8 mouse cellular contexts compared by ENCODE assay signal in genomic region chrX:71816401-71816857, GRCm38 (mm10). TPM values are rescaled to one million over a fixed set of nuclear protein-coding genes. Genes with fewer than 3 reads are reported as not detected.
DNase-seq lines count a peak whose midpoint lies in the region; ATAC-seq lines count a peak whose summit lies in the region.

No protein-coding gene starts in this region.

- ATAC-seq in inflammation-experienced regulatory T-cells, adult 6 months: peak; percentile 91
- peak; percentile 92 for ATAC-seq in megakaryocyte-erythroid progenitor cell, adult 5-6 weeks (replicated peaks; ENCODE audit: low FRiP score, low TSS enrichment, poor library complexity, severe bottlenecking)

- intact Hi-C loops in gastrocnemius, postnatal 14 days (cut with DNase I; ENCODE audit: low total_unique reads): no loop called here
- intact Hi-C loops in left cerebral cortex, postnatal 10 days (cut with DNase I): no loop called here

- peak; percentile 82 for DNase-seq in adipocyte (ENCODE audit: low spot score)
- peak; percentile 87 for DNase-seq in embryo, embryonic 10 days (ENCODE audit: low spot score)
- peak; percentile 86 for DNase-seq in gastrocnemius, postnatal 14 days
- peak; percentile 74 to 93 for DNase-seq in left cerebral cortex, postnatal 10 days (ENCODE audit: extremely low spot score in 1 of 2, low spot score in 2 of 2)
- peak; percentile 87 for DNase-seq in right cerebral cortex, postnatal 25 days
- peak; percentile 73 to 74 for DNase-seq in urinary bladder, postnatal 4 days (ENCODE audit: low spot score in 2 of 2)

RNA-seq across cellular contexts. Expression of gene Vma21, which starts 0.7 kb away (rescaled TPM):
- total RNA-seq in gastrocnemius, postnatal 14 days (2021): 10 to 100 TPM; 19.1 to 22.2 TPM
- polyA plus RNA-seq in inflammation-experienced regulatory T-cells, adult 6 months (2017; shearing (Covaris generic)): 10 to 100 TPM; 31.9 to 56.7 (median 35.9) TPM
- 10 to 100 TPM; 36.2 to 36.4 TPM for total RNA-seq in left cerebral cortex, postnatal 10 days (2021)
- total RNA-seq in megakaryocyte-erythroid progenitor cell, adult 5-6 weeks (2014; fragmentation: Nextera tagmentation): 20.4 and 27.3 TPM in 2 replicates
- total RNA-seq in megakaryocyte-erythroid progenitor cell, adult 5-6 weeks (2017): 13.5 and 17.6 TPM in 2 replicates

Comparison
In these comparisons a context has a peak if more than half of its experiments do, and no peak if none do; other contexts are left out.
1. Peak in every context shown above with its lines: DNase-seq and ATAC-seq.